Comparison of ENCODE assay signal across 11 mouse cellular contexts in genomic region chr2:14807650-14808347, GRCm38 (mm10).
A peak's percentile ranks its signal among the peaks of the same experiment; 100 is the strongest.
DNase-seq lines count a peak whose midpoint lies in the region; ATAC-seq and TF ChIP-seq lines count a peak whose summit lies in the region.
"Had no signal": no experiment of that assay in that cellular context is flagged by ENCODE, and none has a peak within 500 bp of the region (broad histone marks: within the 10 kb centered on the region; RNA-seq: fewer than 3 reads in every experiment).

No protein-coding gene starts in this region.

- no peak for TF ChIP-seq POLR2A in embryonic fibroblast, embryonic 13.5 days (IDR thresholded peaks at IDR 0.05; ENCODE audit: low read depth, low read length)

- H3K27me3 ChIP-seq in limb, embryonic 12.5 days: no peaks in the 10 kb centered on the region
- no peaks in the 10 kb centered on the region for H3K27me3 ChIP-seq in limb, embryonic 10.5 days (ENCODE audit: low read depth, poor library complexity, severe bottlenecking)
- H3K27me3 ChIP-seq in hindbrain, embryonic 16.5 days (replicated peaks; ENCODE audit: control insufficient read depth, insufficient read depth, low read length): no peaks in the 10 kb centered on the region

- no peaks in the 10 kb centered on the region for H3K9me3 ChIP-seq in limb, embryonic 12.5 days
- no peaks in the 10 kb centered on the region for H3K9me3 ChIP-seq in limb, embryonic 10.5 days (replicated peaks)
- no peaks in the 10 kb centered on the region for H3K9me3 ChIP-seq in hindbrain, embryonic 16.5 days (ENCODE audit: control insufficient read depth, low read length)

- peaks cover 20% of the 10 kb centered on the region for H3K4me1 ChIP-seq in limb, embryonic 12.5 days (replicated peaks)
- H3K4me1 ChIP-seq in limb, embryonic 10.5 days: peaks cover 22% of the 10 kb centered on the region
- peaks cover 14% of the 10 kb centered on the region for H3K4me1 ChIP-seq in embryonic fibroblast, embryonic 13.5 days (ENCODE audit: control insufficient read depth, insufficient read depth, low read length)
- H3K4me1 ChIP-seq in hindbrain, embryonic 16.5 days (ENCODE audit: control insufficient read depth, insufficient read depth, low read depth, low read length): peaks cover 5% of the 10 kb centered on the region

- 51% methylated on average over 6 of the region's 6 CpGs for WGBS in limb, embryonic 12.5 days
- 61% methylated on average over 6 of the region's 6 CpGs for WGBS in limb, embryonic 10.5 days
- WGBS in hindbrain, embryonic 16.5 days: 25% methylated on average over 6 of the region's 6 CpGs

- H3K36me3 ChIP-seq in limb, embryonic 12.5 days: no peaks in the 10 kb centered on the region
- no peaks in the 10 kb centered on the region for H3K36me3 ChIP-seq in limb, embryonic 10.5 days
- no peaks in the 10 kb centered on the region for H3K36me3 ChIP-seq in hindbrain, embryonic 16.5 days (ENCODE audit: control insufficient read depth, insufficient read depth, low read length)

- H3K4me3 ChIP-seq in limb, embryonic 12.5 days (replicated peaks): no peak overlapping the region
- no peak overlapping the region for H3K4me3 ChIP-seq in limb, embryonic 10.5 days
- H3K4me3 ChIP-seq in embryonic fibroblast, embryonic 13.5 days (ENCODE audit: insufficient read depth, low read length): no peak overlapping the region
- no peak overlapping the region for H3K4me3 ChIP-seq in hindbrain, embryonic 16.5 days (ENCODE audit: low read length)

- DNase-seq in limb, embryonic 10.5 days (ENCODE audit: low spot score): no peak
- peak; percentile 10 for DNase-seq in adipocyte (ENCODE audit: low spot score)
- no peak for DNase-seq in T-cell, adult 2 months (ENCODE audit: low spot score)
- DNase-seq in adrenal gland, adult 18-20 months (ENCODE audit: low spot score in 2 of 2): no peak
- DNase-seq: cerebellum, postnatal 14 days; left cerebral cortex, postnatal 4 days; liver, postnatal 0 days; thymus, adult 18-20 months had no signal

- no peak overlapping the region for H3K4me2 ChIP-seq in limb, embryonic 12.5 days
- no peak overlapping the region for H3K4me2 ChIP-seq in hindbrain, embryonic 16.5 days (ENCODE audit: low read length)

- TF ChIP-seq CTCF in embryonic fibroblast, embryonic 13.5 days (IDR thresholded peaks at IDR 0.05; ENCODE audit: borderline replicate concordance, insufficient read depth, low read length): no peak

- no peak for ATAC-seq in limb, embryonic 12.5 days (ENCODE audit: insufficient number of reproducible peaks, insufficient read depth, low FRiP score, low TSS enrichment, low read depth)
- ATAC-seq in hindbrain, embryonic 16.5 days: peak; percentile 37; the same call in 1 of the 2 replicates
- ATAC-seq: liver, postnatal 0 days had no signal

- H3K27ac ChIP-seq in limb, embryonic 12.5 days: peak overlapping the region; percentile 41; the same call in 1 of the 2 replicates
- no peak overlapping the region for H3K27ac ChIP-seq in limb, embryonic 10.5 days
- peak overlapping the region; percentile 83 for H3K27ac ChIP-seq in embryonic fibroblast, embryonic 13.5 days (ENCODE audit: insufficient read depth, low read length)
- no peak overlapping the region for H3K27ac ChIP-seq in hindbrain, embryonic 16.5 days (ENCODE audit: low read depth, low read length)

- H3K9ac ChIP-seq in limb, embryonic 12.5 days (replicated peaks): no peak overlapping the region
- no peak overlapping the region; the same call in 1 of the 2 replicates for H3K9ac ChIP-seq in hindbrain, embryonic 16.5 days (ENCODE audit: low read depth, low read length)
- H3K9ac ChIP-seq: liver, postnatal 0 days had no signal

Comparison
In these comparisons a context has a peak if more than half of its experiments do, and no peak if none do; other contexts are left out.
1. H3K27ac ChIP-seq: peak in limb, embryonic 12.5 days (single experiment) and embryonic fibroblast, embryonic 13.5 days (single experiment); none in limb, embryonic 10.5 days (single experiment) and hindbrain, embryonic 16.5 days (single experiment).